Mouse (Mus musculus) heart, postnatal 0 days (tissue): ENCODE results near the gene Zfp931.

Source experiments
- CTCF ChIP-seq: IDR thresholded peaks from 2 replicates; pipeline ENCODE4 v1.5.1; 2016; ENCODE audit warnings: antibody characterized with exemption, control low read depth, low read depth
- EP300 ChIP-seq: IDR thresholded peaks from 2 replicates; pipeline ENCODE4 v1.6.1; 2016; ENCODE audit warnings: antibody characterized with exemption, low read depth

- TF ChIP-seq CTCF (no peak), EP300 (no peak)
Measured at GRCm38 (mm10) chr2:178123466-178123865, 45.2 kb upstream of the Zfp931 start.
